Mouse (Mus musculus) myocyte (in vitro differentiated cells): ENCODE data around the gene Gtf3c5. TPM values are rescaled to one million over a fixed set of nuclear protein-coding genes. Genes with fewer than 3 reads are reported as not detected.
A peak's percentile ranks its signal among the peaks of the same experiment; 100 is the strongest.

ENCODE experiments used
- H3K27me3 ChIP-seq: one replicate; pipeline ENCODE4 v1.6.1; 2011; ENCODE audit not compliant: control insufficient read depth, insufficient read depth, insufficient read length
- H3K36me3 ChIP-seq: one replicate; pipeline ENCODE4 v1.6.1; 2011; ENCODE audit not compliant: control insufficient read depth, insufficient read depth
- H3K4me2 ChIP-seq: one replicate; pipeline ENCODE4 v1.6.1; 2011; ENCODE audit warnings: low read depth, control low read depth
- H3K4me3 ChIP-seq: one replicate; pipeline ENCODE4 v1.5.1; 2011; ENCODE audit warnings: mild to moderate bottlenecking, control low read depth, moderate library complexity
- H3K79me2 ChIP-seq: one replicate; pipeline ENCODE4 v1.6.1; 2011; ENCODE audit not compliant: control insufficient read depth, insufficient read depth
- H3ac ChIP-seq: one replicate; pipeline ENCODE4 v1.6.1; 2011; ENCODE audit not compliant: control insufficient read depth, insufficient read length
- CEBPB ChIP-seq: IDR thresholded peaks from 2 replicates; pipeline ENCODE4 v1.6.1; 2011; ENCODE audit warnings: mild to moderate bottlenecking, moderate library complexity; ENCODE audit not compliant: poor library complexity, insufficient read depth, severe bottlenecking
- E2F4 ChIP-seq: IDR thresholded peaks from one replicate; pipeline ENCODE4 v1.6.1; 2011; ENCODE audit warnings: mild to moderate bottlenecking, control low read depth, moderate library complexity; ENCODE audit not compliant: insufficient read depth
- MAX ChIP-seq: IDR thresholded peaks from one replicate; pipeline ENCODE4 v1.6.1; 2011; ENCODE audit warnings: low read depth, mild to moderate bottlenecking, control low read depth
- MYOD1 ChIP-seq, 3 experiments: IDR thresholded peaks; one replicate each; pipeline ENCODE4 v1.6.1; 2011; ENCODE audit warnings: control low read depth in 2 of 3, low read depth in 2 of 3, mild to moderate bottlenecking in 2 of 3, moderate library complexity in 1 of 3; ENCODE audit not compliant: insufficient read length in 2 of 3, control insufficient read depth in 1 of 3
- MYOG ChIP-seq, 3 experiments: IDR thresholded peaks; one replicate each; pipeline ENCODE4 v1.6.1; 2011; ENCODE audit warnings: control low read depth in 2 of 3, low read depth in 2 of 3, mild to moderate bottlenecking in 2 of 3; ENCODE audit not compliant: insufficient read length in 2 of 3, control insufficient read depth in 1 of 3, insufficient read depth in 1 of 3
- POLR2A ChIP-seq: IDR thresholded peaks from one replicate; pipeline ENCODE4 v1.6.1; 2011; ENCODE audit warnings: low read depth, mild to moderate bottlenecking, control low read depth, moderate library complexity; ENCODE audit not compliant: insufficient read length
- POLR2AphosphoS2 ChIP-seq: IDR thresholded peaks from one replicate; pipeline ENCODE4 v1.6.1; 2011; ENCODE audit warnings: low read depth, control low read depth; ENCODE audit not compliant: insufficient read length
- REST ChIP-seq: IDR thresholded peaks from one replicate; pipeline ENCODE4 v1.6.1; 2011; ENCODE audit warnings: mild to moderate bottlenecking, control low read depth, moderate library complexity; ENCODE audit not compliant: insufficient read depth, insufficient read length
- SRF ChIP-seq: IDR thresholded peaks from one replicate; pipeline ENCODE4 v1.6.1; 2011; ENCODE audit warnings: low read depth; ENCODE audit not compliant: control insufficient read depth, insufficient read length
- TCF12 ChIP-seq: IDR thresholded peaks from one replicate; pipeline ENCODE4 v1.6.1; 2011; ENCODE audit warnings: mild to moderate bottlenecking, control low read depth; ENCODE audit not compliant: poor library complexity, insufficient read depth, severe bottlenecking
- TCF3 ChIP-seq: IDR thresholded peaks from one replicate; pipeline ENCODE4 v1.6.1; 2011; ENCODE audit warnings: low read depth, control low read depth; ENCODE audit not compliant: insufficient read length
- USF1 ChIP-seq: IDR thresholded peaks from one replicate; pipeline ENCODE4 v1.6.1; 2011; ENCODE audit warnings: low read depth, mild to moderate bottlenecking, control low read depth, moderate library complexity
- polyA plus RNA-seq: library from polyadenylated mRNA; unstranded; fragments of >200 nt; fragmentation: generic; extraction: Trizol; gene quantifications from one replicate; pipeline ENCODE4 v1.2.1, GENCODE M21; 2012; ENCODE audit warnings: missing spikeins

The Gtf3c5 gene
- polyA plus RNA-seq, 1 experiment: 24.4 TPM

GRCm38 (mm10) chr2:28576815-28577214 is 6.7 kb downstream of the Gtf3c5 start:
- no peak for TF ChIP-seq MAX
- TF ChIP-seq MYOD1 (IDR thresholded peaks at IDR 0.05; ENCODE audit: control insufficient read depth in 1 of 3, insufficient read length in 2 of 3, low read depth in 2 of 3): no peak
- no peak for TF ChIP-seq TCF3
- TF ChIP-seq SRF: no peak
- TF ChIP-seq MYOG (IDR thresholded peaks at IDR 0.05; ENCODE audit: control insufficient read depth in 1 of 3, insufficient read depth in 1 of 3, insufficient read length in 2 of 3, low read depth in 2 of 3): no peak
- no peak for TF ChIP-seq USF1
- no peak for TF ChIP-seq CEBPB
- no peak for TF ChIP-seq POLR2A
- TF ChIP-seq E2F4: no peak
- TF ChIP-seq POLR2AphosphoS2: no peak

GRCm38 (mm10) chr2:28575341-28575740 is 8.2 kb downstream of the Gtf3c5 start:
- H3K4me2 ChIP-seq: no peak overlapping the region
- TF ChIP-seq USF1 (no peak), POLR2AphosphoS2 (no peak), TCF3 (no peak), MYOD1 (IDR thresholded peaks at IDR 0.05; ENCODE audit: control insufficient read depth in 1 of 3, insufficient read length in 2 of 3, low read depth in 2 of 3) (no peak), CEBPB (no peak), E2F4 (no peak)
- H3ac ChIP-seq: no peak overlapping the region
- H3K4me3 ChIP-seq: no peak overlapping the region
- peaks cover 16% of the 10 kb centered on the region for H3K36me3 ChIP-seq
- H3K79me2 ChIP-seq: no peaks in the 10 kb centered on the region
- no peaks in the 10 kb centered on the region for H3K27me3 ChIP-seq

More at GRCm38 (mm10) chr2:28576815-28577214, 6.7 kb downstream of the Gtf3c5 start:
- Histone ChIP-seq H3K27me3 (no peaks in the 10 kb centered on the region), H3K79me2 (peaks cover 3% of the 10 kb centered on the region), H3K36me3 (peaks cover 16% of the 10 kb centered on the region), H3ac (no peak overlapping the region), H3K4me2 (no peak overlapping the region), H3K4me3 (no peak overlapping the region)

- H3K36me3 ChIP-seq: peaks cover 4% of the 10 kb centered on the region
- no peak overlapping the region for H3K4me3 ChIP-seq
- no peaks in the 10 kb centered on the region for H3K79me2 ChIP-seq
- no peak overlapping the region for H3ac ChIP-seq
- TF ChIP-seq POLR2AphosphoS2 (no peak), TCF12 (no peak), MYOD1 (IDR thresholded peaks at IDR 0.05; ENCODE audit: control insufficient read depth in 1 of 3, insufficient read length in 2 of 3, low read depth in 2 of 3) (no peak), MAX (no peak), USF1 (no peak), CEBPB (no peak), E2F4 (no peak), SRF (no peak), POLR2A (no peak), TCF3 (no peak), MYOG (IDR thresholded peaks at IDR 0.05; ENCODE audit: control insufficient read depth in 1 of 3, insufficient read depth in 1 of 3, insufficient read length in 2 of 3, low read depth in 2 of 3) (no peak), REST (no peak)
- no peak overlapping the region for H3K4me2 ChIP-seq
- H3K27me3 ChIP-seq: no peaks in the 10 kb centered on the region
Measured at GRCm38 (mm10) chr2:28569903-28570302, 13.6 kb downstream of the Gtf3c5 start.

- Histone ChIP-seq H3ac (no peak overlapping the region), H3K36me3 (peaks cover 4% of the 10 kb centered on the region), H3K4me2 (no peak overlapping the region), H3K79me2 (no peaks in the 10 kb centered on the region), H3K4me3 (no peak overlapping the region), H3K27me3 (peaks cover 2% of the 10 kb centered on the region)
- TF ChIP-seq REST (no peak), TCF3 (no peak), MYOD1 (IDR thresholded peaks at IDR 0.05; ENCODE audit: control insufficient read depth in 1 of 3, insufficient read length in 2 of 3, low read depth in 2 of 3) (no peak), USF1 (no peak), MYOG (IDR thresholded peaks at IDR 0.05; ENCODE audit: control insufficient read depth in 1 of 3, insufficient read depth in 1 of 3, insufficient read length in 2 of 3, low read depth in 2 of 3) (no peak), POLR2A (no peak)
Measured at GRCm38 (mm10) chr2:28566545-28566944, 17.0 kb downstream of the Gtf3c5 start.

- Histone ChIP-seq H3K4me3 (no peak overlapping the region), H3K79me2 (no peaks in the 10 kb centered on the region), H3K4me2 (no peak overlapping the region), H3K36me3 (peaks cover 4% of the 10 kb centered on the region), H3ac (no peak overlapping the region), H3K27me3 (peaks cover 16% of the 10 kb centered on the region)
- TF ChIP-seq CEBPB: no peak
- TF ChIP-seq TCF3: no peak
- TF ChIP-seq POLR2AphosphoS2: peak; percentile 25
- no peak for TF ChIP-seq TCF12
- TF ChIP-seq E2F4: no peak
Measured at GRCm38 (mm10) chr2:28564380-28564779, 19.2 kb downstream of the Gtf3c5 start.
